Mouse (Mus musculus): Measurements from ENCODE around the gene Mrvi1.

- no peak for TF ChIP-seq MYOG (IDR thresholded peaks at IDR 0.05; ENCODE audit: control insufficient read depth in 1 of 3, insufficient read depth in 1 of 3, insufficient read length in 2 of 3, low read depth in 2 of 3)
- no peak for TF ChIP-seq POLR2AphosphoS2 (IDR thresholded peaks at IDR 0.05; ENCODE audit: insufficient read length, low read depth)
- no peak for TF ChIP-seq MYOD1 (IDR thresholded peaks at IDR 0.05; ENCODE audit: control insufficient read depth in 1 of 3, insufficient read length in 2 of 3, low read depth in 2 of 3)
- TF ChIP-seq TCF3 (IDR thresholded peaks at IDR 0.05; ENCODE audit: insufficient read length, low read depth): no peak
- TF ChIP-seq CEBPB (IDR thresholded peaks at IDR 0.05; ENCODE audit: insufficient read depth, poor library complexity, severe bottlenecking): no peak
- TF ChIP-seq MAX (IDR thresholded peaks at IDR 0.05; ENCODE audit: low read depth): no peak
- TF ChIP-seq POLR2A (IDR thresholded peaks at IDR 0.05; ENCODE audit: insufficient read length, low read depth): no peak
- no peak for TF ChIP-seq E2F4 (IDR thresholded peaks at IDR 0.05; ENCODE audit: insufficient read depth)
- TF ChIP-seq USF1 (IDR thresholded peaks at IDR 0.05; ENCODE audit: low read depth): no peak
- no peak for TF ChIP-seq TCF12 (IDR thresholded peaks at IDR 0.05; ENCODE audit: insufficient read depth, poor library complexity, severe bottlenecking)
- TF ChIP-seq SRF (IDR thresholded peaks at IDR 0.05; ENCODE audit: control insufficient read depth, insufficient read length, low read depth): no peak
These were observed 35.5 kb downstream of the Mrvi1 start for GRCm38 (mm10) chr7:110946731-110947130.
